ENCODE assay signal across 9 mouse cellular contexts in genomic region chr11:111523465-111523864, GRCm38 (mm10).
DNase-seq lines count a peak whose midpoint lies in the region; TF ChIP-seq lines count a peak whose summit lies in the region.
"Had no signal": no experiment of that assay in that cellular context is flagged by ENCODE, and none has a peak within 500 bp of the region (broad histone marks: within the 10 kb centered on the region; RNA-seq: fewer than 3 reads in every experiment).

No protein-coding gene starts in this region.

- peak; percentile 81 for TF ChIP-seq RAD21 in MEL (IDR thresholded peaks at IDR 0.05; ENCODE audit: low read depth, low read length)

- peaks cover 2% of the 10 kb centered on the region; the same call in 1 of the 2 replicates for H3K4me1 ChIP-seq in heart, embryonic 10.5 days
- H3K4me1 ChIP-seq in MEL (ENCODE audit: control insufficient read depth in 1 of 2, insufficient read depth in 2 of 2, low read length in 2 of 2): no peaks in the 10 kb centered on the region
- H3K4me1 ChIP-seq: liver, embryonic 13.5 days had no signal

- peak; percentile 73 for DNase-seq in heart, adult 11 months
- DNase-seq in heart, embryonic 10.5 days (ENCODE audit: low spot score): no peak
- DNase-seq in MEL (ENCODE audit: low read depth, low spot score): peak; percentile 70
- DNase-seq in cerebellum, postnatal 14 days: peak; percentile 75 to 87
- peak; percentile 38 to 73 for DNase-seq in heart, postnatal 10 days
- DNase-seq in left cerebral cortex, adult 11 months (ENCODE audit: low spot score): peak; percentile 41
- DNase-seq in naive thymus-derived CD4-positive, alpha-beta T cell, adult 2 months (ENCODE audit: low read depth): peak; percentile 25
- peak; percentile 2 to 5 for DNase-seq in thymus, adult 18-20 months
- DNase-seq: liver, embryonic 13.5 days had no signal

- H3K79me2 ChIP-seq in MEL (ENCODE audit: control insufficient read depth, insufficient read depth, low read length, poor library complexity): no peaks in the 10 kb centered on the region

- TF ChIP-seq CTCF in MEL (IDR thresholded peaks at IDR 0.05 in 2 of 3, conservative IDR thresholded peaks at IDR 0.05 in 1 of 3; ENCODE audit: control insufficient read depth in 1 of 3, insufficient read depth in 1 of 3, low read depth in 2 of 3, low read length in 3 of 3, poor library complexity in 1 of 3, severe bottlenecking in 1 of 3): peak; percentile 78 to 91 (median 89)

- no peaks in the 10 kb centered on the region for H3K36me3 ChIP-seq in heart, embryonic 10.5 days
- no peaks in the 10 kb centered on the region for H3K36me3 ChIP-seq in MEL (ENCODE audit: control insufficient read depth in 1 of 2, insufficient read depth in 2 of 2, low read length in 2 of 2)
- H3K36me3 ChIP-seq: liver, embryonic 13.5 days had no signal

- no peaks in the 10 kb centered on the region for H3K9me3 ChIP-seq in heart, embryonic 10.5 days
- no peaks in the 10 kb centered on the region for H3K9me3 ChIP-seq in MEL (replicated peaks; ENCODE audit: insufficient read depth, low read length)
- H3K9me3 ChIP-seq: liver, embryonic 13.5 days had no signal

- no peak for TF ChIP-seq POLR2A in MEL (IDR thresholded peaks at IDR 0.05; ENCODE audit: control insufficient read depth in 1 of 2, insufficient read depth in 1 of 2, low read depth in 1 of 2, low read length in 2 of 2, poor library complexity in 1 of 2)

- H3K9ac ChIP-seq in MEL (ENCODE audit: control insufficient read depth, low read depth, low read length, poor library complexity, severe bottlenecking): no peak overlapping the region
- H3K9ac ChIP-seq: liver, embryonic 13.5 days had no signal

- no peak overlapping the region for H3K27ac ChIP-seq in heart, embryonic 10.5 days
- H3K27ac ChIP-seq in MEL (ENCODE audit: control insufficient read depth, low read depth, low read length): no peak overlapping the region
- H3K27ac ChIP-seq: liver, embryonic 13.5 days had no signal

- no peaks in the 10 kb centered on the region for H3K27me3 ChIP-seq in heart, embryonic 10.5 days (ENCODE audit: insufficient read depth, poor library complexity, severe bottlenecking)
- peaks cover 0 to 1% of the 10 kb centered on the region in 2 experiments; a peak in 2 of 4 replicates for H3K27me3 ChIP-seq in MEL (ENCODE audit: control insufficient read depth in 1 of 2, insufficient read depth in 2 of 2, low read length in 2 of 2)
- H3K27me3 ChIP-seq: liver, embryonic 13.5 days had no signal

- TF ChIP-seq EP300 in MEL (IDR thresholded peaks at IDR 0.05; ENCODE audit: low read depth in 1 of 2, low read length in 2 of 2): no peak

- intact Hi-C loops in heart, postnatal 10 days (cut with DNase I): loop anchor here (2.0 to 5.0 kb wide), 3 partner anchors 76 to 987 kb away; no protein-coding TSS in a partner anchor

- 58% methylated on average over 8 of the region's 8 CpGs for WGBS in heart, embryonic 10.5 days

- no peak overlapping the region for H3K4me3 ChIP-seq in heart, embryonic 10.5 days
- H3K4me3 ChIP-seq in MEL (ENCODE audit: control insufficient read depth in 1 of 2, insufficient read depth in 1 of 2, low read depth in 2 of 2, low read length in 2 of 2): no peak overlapping the region
- H3K4me3 ChIP-seq: liver, embryonic 13.5 days had no signal

TF ChIP-seq in MEL, 35 proteins besides CTCF, POLR2A, EP300 and RAD21:
- TF ChIP-seq TAL1 (IDR thresholded peaks at IDR 0.05; ENCODE audit: low read length) (no peak), CHD2 (IDR thresholded peaks at IDR 0.05; ENCODE audit: low read length) (no peak), MXI1 (IDR thresholded peaks at IDR 0.05; ENCODE audit: low read depth, low read length) (no peak), MAX (IDR thresholded peaks at IDR 0.05; ENCODE audit: low read length) (0 out of 2 replicates have a peak, but pooled peaks have one; percentile 20), UBTF (IDR thresholded peaks at IDR 0.05; ENCODE audit: borderline replicate concordance, insufficient read depth, low read depth, low read length) (no peak), ZC3H11A (IDR thresholded peaks at IDR 0.05; ENCODE audit: low read depth, low read length) (peak; percentile 73), MAZ (IDR thresholded peaks at IDR 0.05; ENCODE audit: low read depth, low read length) (no peak), GATA1 (IDR thresholded peaks at IDR 0.05; ENCODE audit: low read depth, low read length) (no peak), MYB (IDR thresholded peaks at IDR 0.05; ENCODE audit: low read depth, low read length) (no peak), POLR2AphosphoS5 (IDR thresholded peaks at IDR 0.05; ENCODE audit: borderline replicate concordance, low read depth, low read length) (no peak), SMC3 (IDR thresholded peaks at IDR 0.05; ENCODE audit: low read depth, low read length) (peak; percentile 90)
